Mouse (Mus musculus): ENCODE measurements around the gene Ano3. TPM values are rescaled to one million over a fixed set of nuclear protein-coding genes. Genes with fewer than 3 reads are reported as not detected.
A peak's percentile ranks its signal among the peaks of the same experiment; 100 is the strongest.
"Not testable (repeated sequence)": the region's sequence is repeated elsewhere in the genome, so short reads cannot be mapped to it uniquely, and the experiment has no call there.

Ano3 gene
- total RNA-seq (2021) = under 1 TPM; 0.15 to 0.18 TPM
- long read RNA-seq, experiment 1 = 0 reads
- long read RNA-seq, experiment 2, partial matches to known transcripts = 0 of 1 reads
- long read RNA-seq, experiment 2, other reads (novel, unspliced or antisense) = 1 of 1 reads

- DNase-seq = not testable (repeated sequence)
These were observed at the start of gene Ano3 for GRCm38 (mm10) chr2:110950823-110951222. Ano3 (minus strand) TSS chr2:110950923.

GRCm38 (mm10) chr2:110990071-110990470, 39.3 kb upstream of the Ano3 start:
- DNase-seq = no peak

GRCm38 (mm10) chr2:110989539-110989938, 38.8 kb upstream of the Ano3 start:
- DNase-seq = no peak

GRCm38 (mm10) chr2:110985853-110986271, 35.1 kb upstream of the Ano3 start:
- DNase-seq = no peak

GRCm38 (mm10) chr2:110981733-110982132, 31.0 kb upstream of the Ano3 start:
- DNase-seq = peak in 1 of 2 experiments; percentile 15

- no peak for DNase-seq
These were observed 28.9 kb upstream of the Ano3 start for GRCm38 (mm10) chr2:110979610-110980009.

GRCm38 (mm10) chr2:110976871-110977270, 26.1 kb upstream of the Ano3 start:
- DNase-seq = no peak

- DNase-seq = no peak
These were observed 19.4 kb upstream of the Ano3 start for GRCm38 (mm10) chr2:110970158-110970557.

- DNase-seq = no peak
These were observed 14.7 kb upstream of the Ano3 start for GRCm38 (mm10) chr2:110965398-110965797.

- no peak for DNase-seq
These were observed 305 bp downstream of the Ano3 start for GRCm38 (mm10) chr2:110950432-110950803.

- DNase-seq = peak; percentile 7 to 10
These were observed 868 bp downstream of the Ano3 start for GRCm38 (mm10) chr2:110949679-110950431.

- DNase-seq = no peak
These were observed 5.6 kb downstream of the Ano3 start for GRCm38 (mm10) chr2:110945171-110945570.

- no peak for DNase-seq
These were observed 15.0 kb downstream of the Ano3 start for GRCm38 (mm10) chr2:110935691-110936090.

- DNase-seq = no peak
These were observed 21.6 kb downstream of the Ano3 start for GRCm38 (mm10) chr2:110929126-110929525.

- DNase-seq = peak in 1 of 2 experiments; percentile 5
These were observed 41.2 kb downstream of the Ano3 start for GRCm38 (mm10) chr2:110909506-110909905.

- DNase-seq = no peak
These were observed 44.2 kb downstream of the Ano3 start for GRCm38 (mm10) chr2:110906473-110906872.

- no peak for DNase-seq
These were observed 54.0 kb downstream of the Ano3 start for GRCm38 (mm10) chr2:110896477-110897270.

GRCm38 (mm10) chr2:110871650-110872049, 79.1 kb downstream of the Ano3 start:
- DNase-seq = no peak

- DNase-seq = no peak
These were observed 85.1 kb downstream of the Ano3 start for GRCm38 (mm10) chr2:110865584-110865983.

- peak; percentile 7 to 15 for DNase-seq
These were observed 87.3 kb downstream of the Ano3 start for GRCm38 (mm10) chr2:110863376-110863775.

GRCm38 (mm10) chr2:110839559-110840243, 111.0 kb downstream of the Ano3 start:
- DNase-seq = no peak

- DNase-seq = no peak
These were observed 134.5 kb downstream of the Ano3 start for GRCm38 (mm10) chr2:110816189-110816588.

- DNase-seq = no peak
These were observed 135.8 kb downstream of the Ano3 start for GRCm38 (mm10) chr2:110814964-110815363.

All from heart, adult 18-20 months (tissue).